Mouse (Mus musculus) erythroblast, embryonic 14.5 days (primary cell): ENCODE measurements around the gene Mns1.

Experiments
- GATA1 ChIP-seq: IDR thresholded peaks from 2 replicates; pipeline ENCODE4 v1.6.1; 2012; ENCODE audit warnings: low read length, inconsistent platforms, mixed read lengths
- TAL1 ChIP-seq: IDR thresholded peaks from 3 replicates; pipeline ENCODE4 v1.6.1; 2012; ENCODE audit warnings: low read length, inconsistent platforms, mixed read lengths

DNA sequence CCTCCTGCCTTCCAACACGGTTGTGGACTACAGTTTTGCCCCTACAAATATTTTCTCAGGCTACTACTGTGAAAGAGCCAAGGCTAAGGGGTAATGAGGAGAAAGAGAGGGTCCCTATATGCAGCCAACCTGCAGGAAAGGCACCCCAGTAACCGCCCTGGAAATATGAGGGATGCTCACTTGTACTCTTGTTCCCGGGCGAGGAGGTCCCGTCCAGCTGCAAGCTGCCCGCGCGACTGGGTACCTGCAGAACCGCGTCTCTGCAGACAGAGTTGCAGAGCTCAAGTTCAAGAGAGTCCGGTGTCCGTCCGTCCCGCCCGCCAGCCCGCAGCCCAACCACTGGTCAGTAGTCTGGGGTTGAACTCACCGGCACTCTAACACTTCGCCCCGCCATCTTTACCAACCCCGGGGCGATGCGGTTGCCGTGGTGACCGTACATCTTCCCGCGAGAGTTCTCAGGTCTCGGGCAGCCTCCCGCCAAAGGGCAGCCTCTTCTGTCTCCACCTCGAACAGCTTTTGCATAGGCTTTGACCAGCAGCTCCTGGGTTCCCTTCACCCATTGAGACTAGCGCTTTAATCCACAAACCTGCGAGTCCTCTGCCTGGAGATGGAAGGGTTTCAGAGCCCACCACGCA is 53.9 kb downstream of the Mns1 start:
- TF ChIP-seq GATA1 (no peak), TAL1 (no peak)
